Mouse (Mus musculus): Measurements from ENCODE around the gene Pik3c2b.

The Pik3c2b gene

DNA sequence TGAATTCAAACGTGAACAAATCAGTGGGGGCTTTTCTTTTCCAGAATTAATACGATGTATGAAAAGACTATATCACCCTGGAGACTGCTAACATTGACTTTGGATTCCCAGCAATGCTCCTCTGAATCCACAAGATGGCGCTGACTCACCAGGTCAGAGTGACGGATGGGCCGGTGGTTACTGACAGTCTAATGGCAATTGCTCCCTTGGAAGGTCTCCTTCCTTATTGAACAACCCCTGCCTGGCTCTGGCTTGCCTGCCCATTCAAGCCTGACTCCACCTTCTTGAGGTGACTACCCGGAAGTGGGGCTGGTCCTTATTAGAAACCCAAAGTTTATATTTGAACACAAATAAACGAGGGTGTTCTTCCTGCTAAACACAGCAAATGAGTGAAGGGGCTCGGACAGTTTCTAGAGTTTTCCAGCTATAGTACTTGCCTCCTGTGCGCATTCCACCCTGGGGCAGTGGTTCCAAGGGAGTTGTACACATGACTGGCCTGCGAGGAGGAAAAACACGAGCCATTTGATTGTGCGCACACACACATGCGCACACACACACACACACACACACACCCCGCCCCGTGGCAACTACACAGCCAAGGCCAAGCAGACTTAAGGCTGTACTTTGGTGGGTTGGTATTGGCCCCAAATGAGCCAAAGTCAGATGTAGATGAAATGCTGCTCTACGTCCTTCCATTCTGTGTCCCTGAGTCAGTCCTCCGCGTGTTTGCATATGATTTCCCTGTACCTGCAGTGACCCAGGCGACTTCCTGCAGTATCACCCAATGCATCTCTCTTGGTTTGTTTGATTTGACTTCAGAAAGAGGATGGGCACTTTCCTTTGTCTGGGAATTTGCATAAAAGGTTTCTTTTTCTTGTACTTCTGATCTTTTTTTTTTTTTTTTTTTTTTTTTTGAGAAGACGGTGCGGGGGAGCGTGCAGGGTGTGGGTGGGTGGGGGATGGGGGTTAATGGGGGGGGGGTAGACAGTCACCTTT, 100.8 kb downstream of the Pik3c2b start:
- DNase-seq: peak; percentile 38 to 57

DNA sequence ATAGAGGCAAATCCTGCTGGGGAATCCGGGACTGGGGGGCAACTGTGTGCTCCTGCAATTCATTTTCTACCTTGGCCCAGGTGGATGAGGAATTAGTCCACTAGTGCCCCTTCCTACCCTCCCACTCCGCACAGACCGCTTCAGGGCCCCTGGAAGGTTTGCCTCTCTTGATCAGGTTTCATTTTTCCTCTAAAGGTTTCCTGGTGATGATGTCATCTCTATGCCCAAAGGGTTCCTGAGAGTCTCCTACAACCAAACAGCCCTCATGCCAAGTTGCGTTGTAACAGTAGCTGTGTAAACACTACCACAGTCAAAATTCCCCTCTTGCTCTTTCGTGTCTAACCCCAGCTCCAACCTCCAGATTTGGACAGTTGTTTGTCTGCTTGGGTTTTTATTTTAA, 101.9 kb downstream of the Pik3c2b start:
- DNase-seq: no peak

GRCm38 (mm10) chr1:133148122-133148521, 102.7 kb downstream of the Pik3c2b start:
- no peak for DNase-seq

DNA sequence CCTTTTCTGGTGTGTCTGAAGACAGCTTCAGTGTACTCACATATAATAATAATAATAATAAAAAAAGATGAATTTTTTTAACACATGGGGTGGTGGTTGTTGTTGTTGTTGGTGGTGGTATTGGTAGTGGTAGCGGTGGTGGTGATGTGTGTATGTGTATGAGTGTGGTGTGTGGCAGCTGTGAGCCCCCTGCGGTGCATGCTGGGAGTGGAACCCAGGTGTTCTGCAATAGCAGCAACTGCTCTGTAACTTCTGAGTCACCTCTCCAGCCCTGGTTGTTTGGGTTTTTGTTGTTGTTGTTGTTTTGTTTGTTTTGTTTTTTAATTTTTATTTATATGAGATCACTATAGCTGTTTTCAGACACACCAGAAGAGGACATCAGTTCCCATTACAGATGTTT, 105.1 kb downstream of the Pik3c2b start:
- no peak for DNase-seq

GRCm38 (mm10) chr1:133152213-133152612, 106.7 kb downstream of the Pik3c2b start:
- no peak for DNase-seq

GRCm38 (mm10) chr1:133155270-133155669, 109.8 kb downstream of the Pik3c2b start:
- DNase-seq: no peak
